Mouse (Mus musculus) heart, postnatal 0 days (tissue): ENCODE measurements around the gene Kctd11.

ENCODE experiments used
- CTCF ChIP-seq: IDR thresholded peaks from 2 replicates; pipeline ENCODE4 v1.5.1; 2016; ENCODE audit warnings: antibody characterized with exemption, control low read depth, low read depth
- EP300 ChIP-seq: IDR thresholded peaks from 2 replicates; pipeline ENCODE4 v1.6.1; 2016; ENCODE audit warnings: antibody characterized with exemption, low read depth

GRCm38 (mm10) chr11:69915667-69916627 lies 34.7 kb upstream of the Kctd11 start:
- no peak for TF ChIP-seq CTCF
- no peak for TF ChIP-seq EP300
